Mouse (Mus musculus): ENCODE results near the gene Ehd2. TPM values are rescaled to one million over a fixed set of nuclear protein-coding genes. Genes with fewer than 3 reads are reported as not detected.
"Not testable (repeated sequence)": the region's sequence is repeated elsewhere in the genome, so short reads cannot be mapped to it uniquely, and the experiment has no call there.

Gene Ehd2
- polyA plus RNA-seq, 1 experiment from 2014 or later, result 12.5 TPM

- Histone ChIP-seq H3K4me1 (no peaks in the 10 kb centered on the region), H3K4me3 (no peak overlapping the region), H3K9me3 (replicated peaks) (peaks cover 10% of the 10 kb centered on the region), H3K27me3 (ENCODE audit: low read depth, poor library complexity, severe bottlenecking) (no peaks in the 10 kb centered on the region), H3K36me3 (peaks cover 40% of the 10 kb centered on the region), H3K27ac (replicated peaks) (no peak overlapping the region)
- 71% methylated on average over 16 of the region's 16 CpGs for WGBS
- DNase-seq (ENCODE audit: low spot score), result no peak
Observed at GRCm38 (mm10) chr7:15933437-15934359, 33.7 kb downstream of the Ehd2 start.

GRCm38 (mm10) chr7:15931635-15932034 is 35.7 kb downstream of the Ehd2 start:
- peaks cover 10% of the 10 kb centered on the region for H3K9me3 ChIP-seq (replicated peaks)
- DNase-seq (ENCODE audit: low spot score), result no peak
- 82% methylated on average over 3 of the region's 3 CpGs for WGBS

GRCm38 (mm10) chr7:15930543-15930942 is 36.8 kb downstream of the Ehd2 start:
- DNase-seq (ENCODE audit: low spot score), result no peak
- H3K9me3 ChIP-seq (replicated peaks), result peaks cover 8% of the 10 kb centered on the region

More at GRCm38 (mm10) chr7:15931635-15932034, 35.7 kb downstream of the Ehd2 start:
- Histone ChIP-seq H3K36me3 (peaks cover 20% of the 10 kb centered on the region), H3K27ac (replicated peaks) (no peak overlapping the region), H3K27me3 (ENCODE audit: low read depth, poor library complexity, severe bottlenecking) (no peaks in the 10 kb centered on the region), H3K4me1 (no peaks in the 10 kb centered on the region), H3K4me3 (no peak overlapping the region)

GRCm38 (mm10) chr7:15929910-15930309 is 37.5 kb downstream of the Ehd2 start:
- Histone ChIP-seq H3K36me3 (peaks cover 3% of the 10 kb centered on the region), H3K27ac (replicated peaks) (no peak overlapping the region), H3K9me3 (replicated peaks) (peaks cover 2% of the 10 kb centered on the region; the same call in 1 of the 2 replicates), H3K4me3 (no peak overlapping the region), H3K4me1 (no peaks in the 10 kb centered on the region), H3K27me3 (ENCODE audit: low read depth, poor library complexity, severe bottlenecking) (no peaks in the 10 kb centered on the region)
- peak; percentile 42 for DNase-seq (ENCODE audit: low spot score)
- 36% methylated on average over 4 of the region's 4 CpGs for WGBS

More at GRCm38 (mm10) chr7:15930543-15930942, 36.8 kb downstream of the Ehd2 start:
- no peak overlapping the region for H3K27ac ChIP-seq (replicated peaks)
- H3K4me3 ChIP-seq, result no peak overlapping the region
- no peaks in the 10 kb centered on the region for H3K27me3 ChIP-seq (ENCODE audit: low read depth, poor library complexity, severe bottlenecking)
- WGBS, result 63% methylated on average over 2 of the region's 2 CpGs
- H3K4me1 ChIP-seq, result no peaks in the 10 kb centered on the region
- peaks cover 9% of the 10 kb centered on the region for H3K36me3 ChIP-seq

- peak within 1 kb of the TSS; percentile 98 for H3K27ac ChIP-seq (replicated peaks)
- no peaks in the 10 kb centered on the region; the same call in 1 of the 2 replicates for H3K9me3 ChIP-seq (replicated peaks)
- peak within 1 kb of the TSS; percentile 82 for H3K4me3 ChIP-seq
- WGBS, result under 1% methylated on average over 33 of the region's 33 CpGs
- peaks cover 17% of the 10 kb centered on the region for H3K27me3 ChIP-seq (ENCODE audit: low read depth, poor library complexity, severe bottlenecking)
- H3K4me1 ChIP-seq, result peaks cover 26% of the 10 kb centered on the region
- H3K36me3 ChIP-seq, result peaks cover 36% of the 10 kb centered on the region
- DNase-seq (ENCODE audit: low spot score), result peak; percentile 93
Observed at GRCm38 (mm10) chr7:15922220-15922773, 45.1 kb downstream of the Ehd2 start, which contains the start of gene Selenow. Selenow (minus strand) TSS chr7:15922402.

- H3K36me3 ChIP-seq, result peaks cover 41% of the 10 kb centered on the region
- peak; percentile 68 for DNase-seq (ENCODE audit: low spot score)
- H3K9me3 ChIP-seq (replicated peaks), result no peaks in the 10 kb centered on the region; the same call in 1 of the 2 replicates
- H3K27me3 ChIP-seq (ENCODE audit: low read depth, poor library complexity, severe bottlenecking), result peaks cover 17% of the 10 kb centered on the region
- peak overlapping the region; percentile 82 for H3K4me3 ChIP-seq
- peaks cover 26% of the 10 kb centered on the region for H3K4me1 ChIP-seq
- H3K27ac ChIP-seq (replicated peaks), result peak overlapping the region; percentile 98
- 2% methylated on average over 10 of the region's 10 CpGs for WGBS
Observed at GRCm38 (mm10) chr7:15921796-15922195, 45.6 kb downstream of the Ehd2 start.

- no peak for DNase-seq (ENCODE audit: low spot score)
- 87% methylated on average over 6 of the region's 6 CpGs for WGBS
- peaks cover 49% of the 10 kb centered on the region for H3K36me3 ChIP-seq
- peak overlapping the region; percentile 82 for H3K4me3 ChIP-seq
- H3K9me3 ChIP-seq (replicated peaks), result no peaks in the 10 kb centered on the region; the same call in 1 of the 2 replicates
- peaks cover 17% of the 10 kb centered on the region for H3K27me3 ChIP-seq (ENCODE audit: low read depth, poor library complexity, severe bottlenecking)
- peak overlapping the region; percentile 98; the same call in 1 of the 2 replicates for H3K27ac ChIP-seq (replicated peaks)
- peaks cover 26% of the 10 kb centered on the region for H3K4me1 ChIP-seq
Observed at GRCm38 (mm10) chr7:15920645-15921190, 46.6 kb downstream of the Ehd2 start.

- H3K4me3 ChIP-seq, result peak overlapping the region; percentile 82
- peaks cover 17% of the 10 kb centered on the region for H3K27me3 ChIP-seq (ENCODE audit: low read depth, poor library complexity, severe bottlenecking)
- H3K4me1 ChIP-seq, result peaks cover 26% of the 10 kb centered on the region
- DNase-seq (ENCODE audit: low spot score), result no peak
- H3K27ac ChIP-seq (replicated peaks), result no peak overlapping the region
- WGBS, result 91% methylated on average over 9 of the region's 9 CpGs
- no peaks in the 10 kb centered on the region; the same call in 1 of the 2 replicates for H3K9me3 ChIP-seq (replicated peaks)
- H3K36me3 ChIP-seq, result peaks cover 49% of the 10 kb centered on the region
Observed at GRCm38 (mm10) chr7:15919947-15920346, 47.4 kb downstream of the Ehd2 start.

GRCm38 (mm10) chr7:15918371-15918770 is 49.0 kb downstream of the Ehd2 start:
- no peaks in the 10 kb centered on the region; the same call in 1 of the 2 replicates for H3K9me3 ChIP-seq (replicated peaks)
- no peak overlapping the region for H3K4me3 ChIP-seq
- peaks cover 49% of the 10 kb centered on the region for H3K36me3 ChIP-seq
- peaks cover 26% of the 10 kb centered on the region for H3K4me1 ChIP-seq
- no peak overlapping the region for H3K27ac ChIP-seq (replicated peaks)
- H3K27me3 ChIP-seq (ENCODE audit: low read depth, poor library complexity, severe bottlenecking), result peaks cover 5% of the 10 kb centered on the region
- DNase-seq (ENCODE audit: low spot score), result no peak

- Histone ChIP-seq H3K27ac (replicated peaks) (no peak overlapping the region), H3K9me3 (replicated peaks) (no peaks in the 10 kb centered on the region; the same call in 1 of the 2 replicates), H3K36me3 (peaks cover 49% of the 10 kb centered on the region), H3K4me3 (no peak overlapping the region), H3K4me1 (peaks cover 25% of the 10 kb centered on the region), H3K27me3 (ENCODE audit: low read depth, poor library complexity, severe bottlenecking) (no peaks in the 10 kb centered on the region)
- DNase-seq (ENCODE audit: low spot score), result no peak
- WGBS, result 86% methylated on average over 4 of the region's 4 CpGs
Observed at GRCm38 (mm10) chr7:15916996-15917395, 50.4 kb downstream of the Ehd2 start.

- Histone ChIP-seq H3K4me1 (peaks cover 23% of the 10 kb centered on the region), H3K36me3 (peaks cover 49% of the 10 kb centered on the region), H3K9me3 (replicated peaks) (no peaks in the 10 kb centered on the region; the same call in 1 of the 2 replicates), H3K4me3 (no peak overlapping the region), H3K27ac (replicated peaks) (no peak overlapping the region), H3K27me3 (ENCODE audit: low read depth, poor library complexity, severe bottlenecking) (no peaks in the 10 kb centered on the region)
- no peak for DNase-seq (ENCODE audit: low spot score)
- WGBS, result 83% methylated on average over 3 of the region's 3 CpGs
Observed at GRCm38 (mm10) chr7:15916134-15916723, 51.1 kb downstream of the Ehd2 start.

GRCm38 (mm10) chr7:15915695-15916094 is 51.7 kb downstream of the Ehd2 start:
- H3K9me3 ChIP-seq (replicated peaks); DNase-seq (ENCODE audit: low spot score); H3K27ac ChIP-seq (replicated peaks); H3K27me3 ChIP-seq (ENCODE audit: low read depth, poor library complexity, severe bottlenecking); H3K4me3 ChIP-seq: not testable (repeated sequence)
- WGBS, result 90% methylated on average over 4 of the region's 4 CpGs
- Histone ChIP-seq H3K36me3 (peaks cover 48% of the 10 kb centered on the region), H3K4me1 (peaks cover 17% of the 10 kb centered on the region)

Measured in midbrain, embryonic 10.5 days (tissue).